Mouse (Mus musculus): Measurements from ENCODE around the gene Obp2b. TPM values are rescaled to one million over a fixed set of nuclear protein-coding genes. Genes with fewer than 3 reads are reported as not detected.

Obp2b gene
- total RNA-seq, 1 experiment from 2014 or later, result not detected

GRCm38 (mm10) chr2:25767764-25768163 is 31.0 kb downstream of the Obp2b start:
- no peak for ATAC-seq (replicated peaks in 1 of 2; ENCODE audit: insufficient read depth in 1 of 2, low FRiP score in 2 of 2, low TSS enrichment in 1 of 2, low read depth in 1 of 2, poor library complexity in 2 of 2, severe bottlenecking in 2 of 2)

DNA sequence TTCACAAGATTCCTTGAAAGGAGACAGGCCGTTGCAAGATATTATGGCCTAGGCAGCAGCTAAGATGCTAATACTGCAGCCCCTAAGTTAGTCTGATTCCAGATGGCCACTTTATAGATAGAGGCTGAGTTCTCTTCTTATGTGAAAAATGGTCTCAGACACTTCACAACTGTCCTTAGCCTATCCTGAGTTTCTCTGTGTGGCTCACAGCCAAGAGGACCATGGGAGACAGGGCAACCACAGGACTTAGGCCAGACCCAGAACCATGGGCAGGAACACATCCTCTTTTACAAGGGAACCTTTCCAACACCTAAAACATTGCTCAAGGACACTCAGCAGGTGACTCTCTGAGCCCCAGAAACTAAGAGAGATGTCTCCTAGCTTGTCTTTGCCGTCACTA is 36.7 kb downstream of the Obp2b start:
- ATAC-seq (replicated peaks in 1 of 2; ENCODE audit: insufficient read depth in 1 of 2, low FRiP score in 2 of 2, low TSS enrichment in 1 of 2, low read depth in 1 of 2, poor library complexity in 2 of 2, severe bottlenecking in 2 of 2), result no peak

DNA sequence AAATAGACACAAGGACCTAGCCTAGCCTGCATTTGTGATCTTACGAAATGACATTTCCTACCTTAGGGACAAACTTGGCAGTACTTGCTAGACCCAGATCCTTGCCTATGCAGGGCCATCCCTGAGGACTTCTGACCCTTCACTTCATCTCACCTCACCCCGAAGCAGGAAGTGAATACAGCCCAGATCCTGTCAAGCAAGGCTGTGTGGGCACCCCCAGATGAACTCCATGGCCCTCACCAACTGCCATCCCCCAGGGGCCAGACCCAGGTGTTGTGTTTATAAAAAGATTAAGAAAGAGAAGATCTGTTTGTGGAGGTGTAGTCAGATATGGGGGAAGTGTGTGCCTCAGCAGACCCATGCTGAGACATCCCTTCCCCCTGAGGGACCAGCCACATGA is 37.8 kb downstream of the Obp2b start:
- no peak for ATAC-seq (replicated peaks in 1 of 2; ENCODE audit: insufficient read depth in 1 of 2, low FRiP score in 2 of 2, low TSS enrichment in 1 of 2, low read depth in 1 of 2, poor library complexity in 2 of 2, severe bottlenecking in 2 of 2)

DNA sequence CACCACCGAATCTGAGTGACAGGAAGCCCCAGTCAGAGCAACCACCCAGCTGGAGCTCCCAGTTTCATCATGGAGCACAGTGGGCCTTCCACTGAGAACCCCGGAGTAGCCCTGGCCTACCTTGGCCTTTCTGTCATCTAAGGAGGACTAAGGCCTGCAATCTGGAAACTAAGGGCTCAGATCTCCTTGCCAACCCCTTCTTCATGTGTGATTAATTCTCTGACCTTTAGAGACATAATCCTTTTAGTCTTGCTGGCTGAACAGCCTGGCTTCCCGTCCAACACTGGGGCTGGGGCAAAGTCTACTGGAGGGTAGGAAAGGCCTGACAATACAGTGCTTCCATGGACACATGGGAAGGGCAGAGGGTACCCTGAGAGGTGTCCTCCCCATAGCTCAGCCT is 39.2 kb downstream of the Obp2b start:
- no peak for ATAC-seq (replicated peaks in 1 of 2; ENCODE audit: insufficient read depth in 1 of 2, low FRiP score in 2 of 2, low TSS enrichment in 1 of 2, low read depth in 1 of 2, poor library complexity in 2 of 2, severe bottlenecking in 2 of 2)

GRCm38 (mm10) chr2:25776717-25777116 is 39.9 kb downstream of the Obp2b start, which contains the start of gene Lcn11:
Gene Lcn11, plus strand, starts transcription at chr2:25777017.
- ATAC-seq (replicated peaks in 1 of 2; ENCODE audit: insufficient read depth in 1 of 2, low FRiP score in 2 of 2, low TSS enrichment in 1 of 2, low read depth in 1 of 2, poor library complexity in 2 of 2, severe bottlenecking in 2 of 2), result no peak

GRCm38 (mm10) chr2:25779076-25779475 is 42.3 kb downstream of the Obp2b start:
- no peak for ATAC-seq (replicated peaks in 1 of 2; ENCODE audit: insufficient read depth in 1 of 2, low FRiP score in 2 of 2, low TSS enrichment in 1 of 2, low read depth in 1 of 2, poor library complexity in 2 of 2, severe bottlenecking in 2 of 2)

GRCm38 (mm10) chr2:25780921-25781320 is 44.1 kb downstream of the Obp2b start:
- no peak for ATAC-seq (replicated peaks in 1 of 2; ENCODE audit: insufficient read depth in 1 of 2, low FRiP score in 2 of 2, low TSS enrichment in 1 of 2, low read depth in 1 of 2, poor library complexity in 2 of 2, severe bottlenecking in 2 of 2)

- ATAC-seq (replicated peaks in 1 of 2; ENCODE audit: insufficient read depth in 1 of 2, low FRiP score in 2 of 2, low TSS enrichment in 1 of 2, low read depth in 1 of 2, poor library complexity in 2 of 2, severe bottlenecking in 2 of 2), result no peak
Observed at GRCm38 (mm10) chr2:25781957-25782356, 45.1 kb downstream of the Obp2b start, which contains the start of gene Gm13539. Gene Gm13539, plus strand, starts transcription at chr2:25782257.

DNA sequence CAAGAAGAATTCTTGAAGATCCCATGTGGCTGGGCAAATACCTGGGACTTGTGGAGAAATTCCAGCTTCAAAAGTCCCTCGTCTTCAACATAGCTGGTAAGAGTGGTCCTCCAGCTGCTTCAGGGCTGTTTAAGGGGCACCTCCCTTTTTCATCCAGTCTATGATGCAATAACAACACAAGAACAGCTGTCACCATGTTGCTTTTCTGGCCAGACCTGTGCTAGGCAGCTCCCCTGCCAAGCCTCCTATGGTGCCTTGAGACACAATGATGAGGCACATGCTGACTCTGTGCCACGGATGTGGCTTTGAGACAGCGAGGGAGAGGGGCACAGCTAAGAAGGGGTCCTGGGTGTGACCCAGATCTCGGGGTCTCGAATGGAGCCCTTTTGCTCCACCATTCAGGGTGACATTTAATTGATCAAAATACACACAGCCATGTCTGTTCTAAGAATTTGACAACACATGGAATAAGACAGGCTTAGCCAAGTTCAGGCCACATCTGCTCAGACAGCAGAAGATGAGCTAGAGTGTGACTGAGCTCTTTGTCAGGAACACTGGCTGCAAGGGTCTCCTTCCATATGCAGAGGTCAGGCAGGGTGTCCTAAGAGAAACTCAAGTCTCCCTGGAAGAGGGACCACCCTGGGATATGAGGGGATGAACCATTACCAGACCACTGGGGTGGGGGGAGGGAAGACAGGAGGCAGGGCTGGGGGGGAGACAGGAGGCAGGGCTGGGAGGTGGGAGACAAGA is 48.9 kb downstream of the Obp2b start:
- no peak for ATAC-seq (replicated peaks in 1 of 2; ENCODE audit: insufficient read depth in 1 of 2, low FRiP score in 2 of 2, low TSS enrichment in 1 of 2, low read depth in 1 of 2, poor library complexity in 2 of 2, severe bottlenecking in 2 of 2)

GRCm38 (mm10) chr2:25789092-25789491 is 52.3 kb downstream of the Obp2b start:
- ATAC-seq (replicated peaks in 1 of 2; ENCODE audit: insufficient read depth in 1 of 2, low FRiP score in 2 of 2, low TSS enrichment in 1 of 2, low read depth in 1 of 2, poor library complexity in 2 of 2, severe bottlenecking in 2 of 2), result no peak

Other genes starting within 250 kb of the Obp2b start
- not detected in 2 replicates for gene Lcn12, start 243.1 kb upstream of the Obp2b start, total RNA-seq (2017)
- gene Fbxw5, start 236.3 kb upstream of the Obp2b start, total RNA-seq (2017), result 20.6 and 25.1 TPM in 2 replicates
- gene C8g, start 235.3 kb upstream of the Obp2b start, total RNA-seq (2017), result 0.35 and 2.0 TPM in 2 replicates
- gene Traf2, start 190.1 kb upstream of the Obp2b start, total RNA-seq (2017), result 18.0 and 20.2 TPM in 2 replicates
- 68.7 and 71.1 TPM in 2 replicates for gene Edf1, start 179.2 kb upstream of the Obp2b start, total RNA-seq (2017)
- 1.1 and 4.8 TPM in 2 replicates for gene Mamdc4, start 162.2 kb upstream of the Obp2b start, total RNA-seq (2017)
- 27.8 and 63.7 TPM in 2 replicates for gene Phpt1, start 161.8 kb upstream of the Obp2b start, total RNA-seq (2017)
- gene Ajm1, start 155.3 kb upstream of the Obp2b start, total RNA-seq (2017), result 0.40 TPM in 1 of 2 replicates, not detected in the other
- 56.5 and 67.0 TPM in 2 replicates for gene Rabl6, start 128.5 kb upstream of the Obp2b start, total RNA-seq (2017)
- not detected in 2 replicates for gene Ccdc183, start 119.3 kb upstream of the Obp2b start, total RNA-seq (2017)
- gene Tmem141, start 115.0 kb upstream of the Obp2b start, total RNA-seq (2017), result 22.2 and 28.8 TPM in 2 replicates
- gene Fcna, start 109.0 kb upstream of the Obp2b start, total RNA-seq (2017), result 0.94 TPM in 1 of 2 replicates, not detected in the other
- not detected in 2 replicates for gene Lcn8, start 83.9 kb upstream of the Obp2b start, total RNA-seq (2017)
- not detected in 2 replicates for gene Lcn5, start 79.1 kb upstream of the Obp2b start, total RNA-seq (2017)
- not detected in 2 replicates for gene Lcn6, start 60.2 kb upstream of the Obp2b start, total RNA-seq (2017)
- gene Lcn10, start 54.3 kb upstream of the Obp2b start, total RNA-seq (2017), result not detected in 2 replicates
- not detected in 2 replicates for gene Obp2a, start 37.0 kb upstream of the Obp2b start, total RNA-seq (2017)
- gene Bmyc, start 30.3 kb upstream of the Obp2b start, total RNA-seq (2017), result 6.4 and 11.8 TPM in 2 replicates
- not detected in 2 replicates for gene Lcn3, start 28.6 kb downstream of the Obp2b start, total RNA-seq (2017)
- not detected in 2 replicates for gene Lcn11, start 40.0 kb downstream of the Obp2b start, total RNA-seq (2017)
- gene Gm13539, start 45.2 kb downstream of the Obp2b start, total RNA-seq (2017), result not detected in 2 replicates
- not detected in 2 replicates for gene Glt6d1, start 78.8 kb downstream of the Obp2b start, total RNA-seq (2017)
- gene Lcn9, start 86.1 kb downstream of the Obp2b start, total RNA-seq (2017), result not detected in 2 replicates
- gene Sohlh1, start 110.2 kb downstream of the Obp2b start, total RNA-seq (2017), result not detected in 2 replicates
- not detected in 2 replicates for gene Kcnt1, start 126.7 kb downstream of the Obp2b start, total RNA-seq (2017)
- 18.2 and 41.0 TPM in 2 replicates for gene Camsap1, start 246.3 kb downstream of the Obp2b start, total RNA-seq (2017)